Comparison of ENCODE assay signal across 8 mouse cellular contexts in the genomic region with DNA sequence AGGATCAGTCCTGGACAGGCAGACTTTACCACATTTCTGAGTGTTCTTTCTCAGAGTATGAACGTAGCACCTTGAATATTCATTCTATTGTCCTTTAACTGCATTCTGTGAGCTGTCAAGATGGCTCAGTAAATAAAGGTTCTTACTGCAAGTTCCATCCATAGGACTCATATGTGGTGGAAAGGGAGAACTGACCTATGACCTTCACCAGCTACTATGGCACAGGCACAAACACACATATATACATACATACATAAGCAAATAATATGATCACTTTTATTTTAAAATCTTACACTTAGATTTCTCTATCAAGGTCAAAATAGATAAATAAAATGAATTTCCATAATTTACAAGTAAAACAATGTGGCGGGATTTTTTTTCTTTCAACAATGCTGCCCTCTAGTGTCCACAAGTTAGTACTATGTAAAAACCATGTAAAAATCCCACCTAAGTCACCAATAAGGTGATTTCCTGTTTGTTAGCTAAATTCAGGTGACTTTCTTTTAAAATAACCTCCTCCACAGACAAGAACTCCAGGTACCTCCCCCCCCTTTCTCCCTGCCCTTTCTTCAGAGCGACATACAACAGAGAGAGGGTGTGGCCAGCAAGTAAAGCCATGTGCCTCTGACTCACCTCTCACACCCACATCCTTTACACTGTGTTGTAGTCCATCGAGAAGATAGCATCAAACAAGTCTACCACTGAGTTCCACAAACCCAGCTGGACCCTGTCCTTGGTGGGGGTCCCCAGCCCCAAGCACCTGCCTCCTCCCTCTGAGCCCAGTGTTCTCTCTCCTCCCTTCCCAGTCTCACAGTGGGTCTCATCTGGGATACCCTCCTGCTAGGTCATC. TPM values are rescaled to one million over a fixed set of nuclear protein-coding genes. Genes with fewer than 3 reads are reported as not detected.
DNase-seq lines count a peak whose midpoint lies in the region; ATAC-seq lines count a peak whose summit lies in the region.

No protein-coding gene starts in this region.

- H3K4me2 ChIP-seq in lung, embryonic 15.5 days = no peak overlapping the region
- H3K4me2 ChIP-seq in hindbrain, embryonic 16.5 days (ENCODE audit: low read length) = no peak overlapping the region
- H3K4me2 ChIP-seq in neural tube, embryonic 12.5 days (replicated peaks) = no peak overlapping the region

- H3K27ac ChIP-seq in lung, embryonic 15.5 days = no peak overlapping the region
- no peak overlapping the region for H3K27ac ChIP-seq in hindbrain, embryonic 16.5 days (ENCODE audit: low read depth, low read length)
- H3K27ac ChIP-seq in neural tube, embryonic 12.5 days = no peak overlapping the region

- intact Hi-C loops in gastrocnemius, postnatal 36 days (cut with DNase I) = loop anchor here (10.0 kb wide), 1 partner anchor 368 kb away; no protein-coding TSS in a partner anchor

- no peaks in the 10 kb centered on the region for H3K36me3 ChIP-seq in lung, embryonic 15.5 days
- no peaks in the 10 kb centered on the region for H3K36me3 ChIP-seq in hindbrain, embryonic 16.5 days (ENCODE audit: control insufficient read depth, insufficient read depth, low read length)
- no peaks in the 10 kb centered on the region for H3K36me3 ChIP-seq in neural tube, embryonic 12.5 days

- no peak overlapping the region for H3K4me3 ChIP-seq in lung, embryonic 15.5 days
- no peak overlapping the region for H3K4me3 ChIP-seq in hindbrain, embryonic 16.5 days (ENCODE audit: low read length)
- H3K4me3 ChIP-seq in neural tube, embryonic 12.5 days = no peak overlapping the region

- 28% methylated on average over 4 of the region's 4 CpGs for WGBS in lung, embryonic 15.5 days
- 52% methylated on average over 4 of the region's 4 CpGs for WGBS in hindbrain, embryonic 16.5 days
- WGBS in neural tube, embryonic 12.5 days = 58% methylated on average over 4 of the region's 4 CpGs

- no peaks in the 10 kb centered on the region for H3K27me3 ChIP-seq in lung, embryonic 15.5 days
- no peaks in the 10 kb centered on the region for H3K27me3 ChIP-seq in hindbrain, embryonic 16.5 days (replicated peaks; ENCODE audit: control insufficient read depth, insufficient read depth, low read length)
- H3K27me3 ChIP-seq in neural tube, embryonic 12.5 days (replicated peaks) = no peaks in the 10 kb centered on the region

- no peak overlapping the region for H3K9ac ChIP-seq in lung, embryonic 15.5 days
- H3K9ac ChIP-seq in hindbrain, embryonic 16.5 days (ENCODE audit: low read depth, low read length) = no peak overlapping the region
- H3K9ac ChIP-seq in neural tube, embryonic 12.5 days = no peak overlapping the region

- H3K9me3 ChIP-seq in lung, embryonic 15.5 days = no peaks in the 10 kb centered on the region
- H3K9me3 ChIP-seq in hindbrain, embryonic 16.5 days (ENCODE audit: control insufficient read depth, low read length) = no peaks in the 10 kb centered on the region
- H3K9me3 ChIP-seq in neural tube, embryonic 12.5 days = no peaks in the 10 kb centered on the region

- no peaks in the 10 kb centered on the region for H3K4me1 ChIP-seq in lung, embryonic 15.5 days
- H3K4me1 ChIP-seq in hindbrain, embryonic 16.5 days (ENCODE audit: control insufficient read depth, insufficient read depth, low read depth, low read length) = no peaks in the 10 kb centered on the region
- H3K4me1 ChIP-seq in neural tube, embryonic 12.5 days = no peaks in the 10 kb centered on the region

- ATAC-seq in lung, embryonic 15.5 days (ENCODE audit: borderline replicate concordance, extremely low read depth, low FRiP score, low TSS enrichment) = peak; percentile 46; the same call in 1 of the 2 replicates
- ATAC-seq in hindbrain, embryonic 16.5 days = peak; percentile 40; the same call in 1 of the 2 replicates
- ATAC-seq in neural tube, embryonic 12.5 days (ENCODE audit: low FRiP score, low read depth) = peak; percentile 70

- peak; percentile 43 to 71 for DNase-seq in cerebellum, postnatal 10 days
- no peak for DNase-seq in cerebellum, postnatal 36 days
- DNase-seq in lung, postnatal 25 days (ENCODE audit: low spot score) = no peak
- no peak for DNase-seq in gastrocnemius, postnatal 36 days
- DNase-seq in adrenal gland, postnatal 36 days = no peak

RNA-seq across cellular contexts. Expression of a gene that starts 39.9 kb away (rescaled TPM):
- polyA plus RNA-seq in lung, embryonic 15.5 days (2015; fragmentation: Nextera tagmentation; extraction: Ambion mirVana) = 311 and 314 TPM in 2 replicates
- polyA plus RNA-seq in hindbrain, embryonic 16.5 days (2015; fragmentation: Nextera tagmentation; extraction: Ambion mirVana) = 171 and 180 TPM in 2 replicates
- 186 and 188 TPM in 2 replicates for polyA plus RNA-seq in neural tube, embryonic 12.5 days (2016; fragmentation: Nextera tagmentation; extraction: Ambion mirVana)
- 100 to 1,000 TPM; 125 to 145 TPM for total RNA-seq in gastrocnemius, postnatal 36 days (2021)
- total RNA-seq in adrenal gland, postnatal 36 days (2021) = 100 to 1,000 TPM; 189 to 206 TPM

Comparison
In these comparisons a context has a peak if more than half of its experiments do, and no peak if none do; other contexts are left out.
1. DNase-seq: peak in cerebellum, postnatal 10 days (2 of 2); none in cerebellum, postnatal 36 days (0 of 2), lung, postnatal 25 days (single experiment), gastrocnemius, postnatal 36 days (0 of 2) and adrenal gland, postnatal 36 days (0 of 2).
2. Peak in every context shown above with its lines, with median percentiles within 50 percentile points of each other: ATAC-seq.